Mouse (Mus musculus): ENCODE measurements around the gene Tmf1.

Tmf1 gene

GRCm38 (mm10) chr6:97205439-97205885 lies 26.5 kb upstream of the Tmf1 start, which contains the start of gene Uba3:
Uba3 (minus strand) TSS chr6:97205647.
- in situ Hi-C loops (cut with MboI; ENCODE audit: low pct_unique_long_range_greater_than_20kb in 1 of 2, low sequenced_read_pairs in 2 of 2, unreplicated experiment in 1 of 2) = no loop called here

- in situ Hi-C loops (cut with MboI; ENCODE audit: low pct_unique_long_range_greater_than_20kb in 1 of 2, low sequenced_read_pairs in 2 of 2, unreplicated experiment in 1 of 2) = no loop called here
These were observed 26.0 kb upstream of the Tmf1 start for GRCm38 (mm10) chr6:97204952-97205351.

GRCm38 (mm10) chr6:97204252-97204869 lies 25.4 kb upstream of the Tmf1 start:
- in situ Hi-C loops (cut with MboI; ENCODE audit: low pct_unique_long_range_greater_than_20kb in 1 of 2, low sequenced_read_pairs in 2 of 2, unreplicated experiment in 1 of 2) = no loop called here

- in situ Hi-C loops (cut with MboI; ENCODE audit: low pct_unique_long_range_greater_than_20kb in 1 of 2, low sequenced_read_pairs in 2 of 2, unreplicated experiment in 1 of 2) = no loop called here
These were observed 23.6 kb upstream of the Tmf1 start for GRCm38 (mm10) chr6:97202477-97202876.

GRCm38 (mm10) chr6:97200437-97200836 lies 21.5 kb upstream of the Tmf1 start:
- in situ Hi-C loops (cut with MboI; ENCODE audit: low pct_unique_long_range_greater_than_20kb in 1 of 2, low sequenced_read_pairs in 2 of 2, unreplicated experiment in 1 of 2) = no loop called here

- in situ Hi-C loops (cut with MboI; ENCODE audit: low pct_unique_long_range_greater_than_20kb in 1 of 2, low sequenced_read_pairs in 2 of 2, unreplicated experiment in 1 of 2) = no loop called here
These were observed 476 bp upstream of the Tmf1 start for GRCm38 (mm10) chr6:97179367-97179828.

GRCm38 (mm10) chr6:97175716-97176115 lies 3.2 kb downstream of the Tmf1 start:
- in situ Hi-C loops (cut with MboI; ENCODE audit: low pct_unique_long_range_greater_than_20kb in 1 of 2, low sequenced_read_pairs in 2 of 2, unreplicated experiment in 1 of 2) = no loop called here

GRCm38 (mm10) chr6:97150156-97150555 lies 28.8 kb downstream of the Tmf1 start:
- in situ Hi-C loops (cut with MboI; ENCODE audit: low pct_unique_long_range_greater_than_20kb in 1 of 2, low sequenced_read_pairs in 2 of 2, unreplicated experiment in 1 of 2) = no loop called here

- in situ Hi-C loops (cut with MboI; ENCODE audit: low pct_unique_long_range_greater_than_20kb in 1 of 2, low sequenced_read_pairs in 2 of 2, unreplicated experiment in 1 of 2) = no loop called here
These were observed 29.2 kb downstream of the Tmf1 start for GRCm38 (mm10) chr6:97149721-97150120.

- in situ Hi-C loops (cut with MboI; ENCODE audit: low pct_unique_long_range_greater_than_20kb in 1 of 2, low sequenced_read_pairs in 2 of 2, unreplicated experiment in 1 of 2) = no loop called here
These were observed 30.3 kb downstream of the Tmf1 start, which contains the start of gene Eogt for GRCm38 (mm10) chr6:97148383-97149251. Eogt (minus strand) TSS chr6:97149182.

- in situ Hi-C loops (cut with MboI; ENCODE audit: low pct_unique_long_range_greater_than_20kb in 1 of 2, low sequenced_read_pairs in 2 of 2, unreplicated experiment in 1 of 2) = no loop called here
These were observed 31.1 kb downstream of the Tmf1 start for GRCm38 (mm10) chr6:97147755-97148382.

- in situ Hi-C loops (cut with MboI; ENCODE audit: low pct_unique_long_range_greater_than_20kb in 1 of 2, low sequenced_read_pairs in 2 of 2, unreplicated experiment in 1 of 2) = no loop called here
These were observed 33.8 kb downstream of the Tmf1 start for GRCm38 (mm10) chr6:97145156-97145555.

- in situ Hi-C loops (cut with MboI; ENCODE audit: low pct_unique_long_range_greater_than_20kb in 1 of 2, low sequenced_read_pairs in 2 of 2, unreplicated experiment in 1 of 2) = no loop called here
These were observed 34.6 kb downstream of the Tmf1 start for GRCm38 (mm10) chr6:97144359-97144758.

- in situ Hi-C loops (cut with MboI; ENCODE audit: low pct_unique_long_range_greater_than_20kb in 1 of 2, low sequenced_read_pairs in 2 of 2, unreplicated experiment in 1 of 2) = no loop called here
These were observed 36.3 kb downstream of the Tmf1 start for GRCm38 (mm10) chr6:97142611-97143010.

GRCm38 (mm10) chr6:97141811-97142210 lies 37.1 kb downstream of the Tmf1 start:
- in situ Hi-C loops (cut with MboI; ENCODE audit: low pct_unique_long_range_greater_than_20kb in 1 of 2, low sequenced_read_pairs in 2 of 2, unreplicated experiment in 1 of 2) = no loop called here

GRCm38 (mm10) chr6:97132707-97133303 lies 46.1 kb downstream of the Tmf1 start:
- in situ Hi-C loops (cut with MboI; ENCODE audit: low pct_unique_long_range_greater_than_20kb in 1 of 2, low sequenced_read_pairs in 2 of 2, unreplicated experiment in 1 of 2) = no loop called here

GRCm38 (mm10) chr6:97131808-97132207 lies 47.1 kb downstream of the Tmf1 start:
- in situ Hi-C loops (cut with MboI; ENCODE audit: low pct_unique_long_range_greater_than_20kb in 1 of 2, low sequenced_read_pairs in 2 of 2, unreplicated experiment in 1 of 2) = no loop called here

GRCm38 (mm10) chr6:97130979-97131378 lies 47.9 kb downstream of the Tmf1 start:
- in situ Hi-C loops (cut with MboI; ENCODE audit: low pct_unique_long_range_greater_than_20kb in 1 of 2, low sequenced_read_pairs in 2 of 2, unreplicated experiment in 1 of 2) = no loop called here

All from mouse embryonic stem cell (cell line).